Mouse (Mus musculus): ENCODE results near the gene Rexo5.

- TF ChIP-seq CTCF (IDR thresholded peaks at IDR 0.05; ENCODE audit: low read depth, low read length) (no peak), POLR2A (IDR thresholded peaks at IDR 0.05; ENCODE audit: extremely low read depth, insufficient read depth, low read length) (no peak)
These were observed 98.4 kb downstream of the Rexo5 start for GRCm38 (mm10) chr7:119892198-119892597.

All from liver, adult 2 months (tissue).